Mouse (Mus musculus) cerebral cortex, adult 2 months (tissue): ENCODE measurements around the gene Tgfbrap1.

Experiments used
- WGBS: fragments of 180-500 bp; shearing (Covaris S2); methylation state at CpG from one replicate; pipeline ENCODE4 v1.1.7; 2018; 5-methylcytosine and 5-hydroxymethylcytosine counted together

Tgfbrap1 gene

DNA sequence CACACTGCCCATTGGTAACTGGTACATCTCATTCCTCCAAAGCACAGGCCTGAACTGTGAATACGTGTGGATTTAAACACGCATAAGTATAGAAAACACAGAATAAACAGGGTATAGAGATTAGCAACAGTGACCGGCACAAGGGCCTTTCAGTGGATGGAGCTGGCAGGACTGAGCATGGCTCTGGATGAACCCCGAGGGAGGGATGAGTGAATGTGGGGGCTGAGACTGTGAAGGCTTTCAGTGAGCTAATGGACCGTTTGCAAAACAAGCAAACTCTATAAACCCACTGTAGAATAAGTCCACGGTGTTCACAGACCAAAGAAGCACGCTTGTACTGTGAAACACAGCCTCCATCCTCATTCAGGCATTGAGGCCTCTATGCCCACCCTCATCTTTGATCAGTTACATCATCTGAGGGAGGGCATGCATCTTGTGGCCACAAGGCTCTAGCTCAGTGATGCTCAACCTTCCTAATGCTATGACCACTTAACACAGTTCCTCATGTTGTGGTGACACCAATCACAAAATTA lies 83.2 kb downstream of the Tgfbrap1 start:
- 84% methylated on average over 6 of the region's 7 CpGs for WGBS

DNA sequence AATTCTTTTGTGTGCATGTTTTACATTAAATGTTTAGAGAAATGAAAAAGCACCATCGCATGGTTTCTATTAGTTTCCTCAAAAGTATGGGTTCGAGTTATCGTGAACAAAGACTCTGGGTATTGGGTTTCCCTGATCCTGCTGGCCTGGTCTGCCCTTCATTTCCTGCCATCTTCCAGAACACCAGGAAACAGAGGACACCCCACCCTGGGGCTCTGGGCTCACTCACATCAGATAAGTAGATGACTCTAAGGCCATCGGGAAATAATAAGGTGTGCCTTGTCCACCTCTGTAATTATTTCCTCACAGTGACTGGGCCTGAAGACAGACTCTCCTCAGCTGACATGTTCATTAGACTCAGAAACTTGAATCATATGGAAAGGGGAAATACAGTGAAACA lies 88.0 kb downstream of the Tgfbrap1 start:
- 89% methylated on average over 4 of the region's 4 CpGs for WGBS

DNA sequence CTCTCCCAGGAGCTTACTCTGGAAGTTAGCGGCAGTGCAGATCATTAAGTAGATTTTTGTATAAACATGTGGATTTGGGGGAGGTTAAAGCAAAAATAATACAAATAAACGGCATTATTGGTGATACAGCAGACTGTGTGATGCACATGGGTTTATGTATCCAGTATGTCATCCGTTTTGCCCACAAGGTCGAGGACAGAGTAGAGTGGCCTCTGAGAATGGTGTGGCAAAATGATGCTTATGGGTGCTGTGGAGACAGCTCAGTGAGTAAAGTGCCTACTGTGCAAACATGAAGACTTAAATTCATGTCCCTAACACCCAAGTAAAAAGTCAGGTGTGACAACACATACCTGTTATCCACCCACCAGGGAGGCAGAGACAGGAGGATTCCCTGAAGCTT lies 91.9 kb downstream of the Tgfbrap1 start:
- WGBS, result 61% methylated on average over 4 of the region's 4 CpGs

DNA sequence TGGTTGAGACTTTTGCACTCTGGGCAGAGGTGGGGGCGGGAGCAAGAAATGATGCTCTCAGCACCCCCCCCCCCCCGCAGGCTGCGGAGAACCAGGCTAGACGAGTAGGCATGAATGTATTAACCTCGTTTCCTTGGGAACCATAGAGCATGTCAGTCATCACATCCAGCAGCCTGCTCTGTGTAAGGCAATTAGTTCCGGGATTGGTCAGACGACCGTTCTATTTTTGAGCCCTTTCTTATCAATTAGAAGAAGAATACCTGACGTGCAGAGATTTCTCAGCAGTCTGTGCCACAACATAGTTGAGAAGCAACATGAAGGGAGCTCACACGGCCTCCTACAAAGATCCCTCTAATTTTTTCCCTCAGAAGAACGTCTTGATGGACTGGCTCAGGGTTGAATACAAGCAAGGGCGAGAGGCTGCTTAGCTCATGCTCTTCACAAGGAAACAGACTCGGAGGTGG lies 92.4 kb downstream of the Tgfbrap1 start:
- WGBS, result 24% methylated on average over 13 of the region's 13 CpGs
